Mouse (Mus musculus) C2C12 (cell line): Measurements from ENCODE around the gene Ndufs5. TPM values are rescaled to one million over a fixed set of nuclear protein-coding genes. Genes with fewer than 3 reads are reported as not detected.

Experiments used
- H3K27me3 ChIP-seq: one replicate; pipeline ENCODE4 v1.6.1; 2011; ENCODE audit not compliant: control insufficient read depth, insufficient read depth, insufficient read length
- H3K36me3 ChIP-seq: one replicate; pipeline ENCODE4 v1.6.1; 2011; ENCODE audit not compliant: control insufficient read depth, insufficient read depth
- H3K4me3 ChIP-seq: one replicate; pipeline ENCODE4 v1.5.1; 2011; ENCODE audit warnings: mild to moderate bottlenecking, control low read depth; ENCODE audit not compliant: poor library complexity, insufficient read depth, severe bottlenecking
- H3K79me2 ChIP-seq: one replicate; pipeline ENCODE4 v1.6.1; 2011; ENCODE audit not compliant: control insufficient read depth, insufficient read depth
- H3K79me3 ChIP-seq: one replicate; pipeline ENCODE4 v1.6.1; 2011; ENCODE audit warnings: low read depth, control low read depth
- H3ac ChIP-seq: one replicate; pipeline ENCODE3; 2011; ENCODE audit warnings: low read depth; ENCODE audit not compliant: control insufficient read depth, insufficient read length
- CEBPB ChIP-seq: IDR thresholded peaks from one replicate; pipeline ENCODE4 v1.6.1; 2011; ENCODE audit warnings: low read depth, mild to moderate bottlenecking, control low read depth, moderate library complexity
- CTCF ChIP-seq: IDR thresholded peaks from one replicate; pipeline ENCODE4 v1.5.1; 2011; ENCODE audit not compliant: control insufficient read depth, insufficient read depth, insufficient read length
- FOSL1 ChIP-seq: IDR thresholded peaks from one replicate; pipeline ENCODE4 v1.8.0; 2011; ENCODE audit warnings: mild to moderate bottlenecking, low read length; ENCODE audit not compliant: poor library complexity, insufficient read depth, severe bottlenecking
- MAX ChIP-seq: IDR thresholded peaks from one replicate; pipeline ENCODE4 v1.6.1; 2011; ENCODE audit warnings: mild to moderate bottlenecking, control low read depth
- MYOD1 ChIP-seq: IDR thresholded peaks from one replicate; pipeline ENCODE4 v1.6.1; 2011; ENCODE audit warnings: low read depth; ENCODE audit not compliant: control insufficient read depth, insufficient read length
- MYOG ChIP-seq: IDR thresholded peaks from one replicate; pipeline ENCODE4 v1.6.1; 2011; ENCODE audit not compliant: control insufficient read depth, insufficient read length; ENCODE audit errors: extremely low read depth
- USF1 ChIP-seq: IDR thresholded peaks from one replicate; pipeline ENCODE4 v1.6.1; 2011; ENCODE audit warnings: low read depth, mild to moderate bottlenecking, control low read depth, moderate library complexity
- polyA plus RNA-seq: library from polyadenylated mRNA; unstranded; fragments of >200 nt; fragmentation: generic; extraction: Trizol; gene quantifications from one replicate; pipeline ENCODE4 v1.2.1, GENCODE M21; 2012; ENCODE audit warnings: missing spikeins

Ndufs5 gene
- polyA plus RNA-seq, 1 experiment, result 322 TPM

- H3K36me3 ChIP-seq, result no peaks in the 10 kb centered on the region
- TF ChIP-seq MAX, result no peak
- TF ChIP-seq FOSL1, result no peak
- TF ChIP-seq MYOD1, result no peak
- TF ChIP-seq MYOG, result no peak
- no peak for TF ChIP-seq USF1
- TF ChIP-seq CEBPB, result no peak
- no peak for TF ChIP-seq CTCF
- no peak overlapping the region for H3ac ChIP-seq
- H3K27me3 ChIP-seq, result no peaks in the 10 kb centered on the region
- no peaks in the 10 kb centered on the region for H3K79me3 ChIP-seq
- no peaks in the 10 kb centered on the region for H3K79me2 ChIP-seq
- H3K4me3 ChIP-seq, result no peak overlapping the region
These were observed 40.8 kb downstream of the Ndufs5 start for GRCm38 (mm10) chr4:123677060-123677804.

DNA sequence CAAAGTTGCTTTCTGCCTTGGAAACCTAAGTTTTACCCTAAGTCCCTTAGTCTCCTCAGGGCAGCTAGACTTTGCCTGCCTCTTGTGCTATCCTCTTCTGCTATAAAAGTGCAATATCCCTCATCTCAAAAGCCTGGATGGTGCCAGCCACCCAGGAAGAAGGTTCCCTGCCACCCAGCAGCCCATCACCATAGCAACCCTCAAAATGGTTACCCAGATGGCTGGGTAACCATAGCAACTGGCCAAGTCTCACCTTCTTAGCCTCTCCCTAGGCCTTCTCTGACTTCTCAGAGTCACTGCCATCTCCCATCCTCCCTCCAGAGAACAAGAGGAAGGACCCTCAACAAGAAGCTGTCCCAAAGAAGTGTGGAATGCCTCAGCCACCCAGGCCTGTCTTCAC, 47.4 kb downstream of the Ndufs5 start:
- Histone ChIP-seq H3K79me3 (no peaks in the 10 kb centered on the region), H3K4me3 (no peak overlapping the region), H3K79me2 (no peaks in the 10 kb centered on the region), H3ac (no peak overlapping the region), H3K27me3 (no peaks in the 10 kb centered on the region), H3K36me3 (no peaks in the 10 kb centered on the region)
- no peak for TF ChIP-seq CTCF
- TF ChIP-seq CEBPB, result no peak
- TF ChIP-seq FOSL1, result no peak
- TF ChIP-seq MYOD1, result no peak
- no peak for TF ChIP-seq MAX
- no peak for TF ChIP-seq USF1
- no peak for TF ChIP-seq MYOG

DNA sequence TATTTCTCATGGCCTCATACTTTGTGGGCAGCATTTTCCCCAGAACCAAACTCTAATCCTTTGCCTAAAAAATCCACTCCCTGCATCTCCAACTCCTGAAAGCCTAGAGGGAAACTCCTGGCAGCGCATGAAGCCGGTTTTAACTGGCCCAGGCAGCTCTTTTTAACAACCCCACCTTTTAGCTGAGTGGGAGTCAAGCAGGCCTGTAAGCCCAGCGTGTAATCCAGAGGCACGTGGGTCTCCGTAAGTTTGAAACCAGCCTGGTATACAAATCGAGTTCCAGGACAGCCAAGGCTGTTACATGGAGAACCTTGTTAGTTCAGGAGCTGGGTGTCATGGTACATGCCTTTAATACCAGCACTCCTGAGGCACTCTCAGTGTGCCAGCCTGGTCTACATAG, 48.3 kb downstream of the Ndufs5 start:
- Histone ChIP-seq H3K36me3 (no peaks in the 10 kb centered on the region), H3K4me3 (no peak overlapping the region), H3K27me3 (no peaks in the 10 kb centered on the region), H3ac (no peak overlapping the region), H3K79me3 (peaks cover 4% of the 10 kb centered on the region), H3K79me2 (no peaks in the 10 kb centered on the region)
- TF ChIP-seq USF1 (no peak), MYOD1 (no peak), MAX (no peak), CEBPB (no peak), FOSL1 (no peak), MYOG (no peak), CTCF (no peak)

DNA sequence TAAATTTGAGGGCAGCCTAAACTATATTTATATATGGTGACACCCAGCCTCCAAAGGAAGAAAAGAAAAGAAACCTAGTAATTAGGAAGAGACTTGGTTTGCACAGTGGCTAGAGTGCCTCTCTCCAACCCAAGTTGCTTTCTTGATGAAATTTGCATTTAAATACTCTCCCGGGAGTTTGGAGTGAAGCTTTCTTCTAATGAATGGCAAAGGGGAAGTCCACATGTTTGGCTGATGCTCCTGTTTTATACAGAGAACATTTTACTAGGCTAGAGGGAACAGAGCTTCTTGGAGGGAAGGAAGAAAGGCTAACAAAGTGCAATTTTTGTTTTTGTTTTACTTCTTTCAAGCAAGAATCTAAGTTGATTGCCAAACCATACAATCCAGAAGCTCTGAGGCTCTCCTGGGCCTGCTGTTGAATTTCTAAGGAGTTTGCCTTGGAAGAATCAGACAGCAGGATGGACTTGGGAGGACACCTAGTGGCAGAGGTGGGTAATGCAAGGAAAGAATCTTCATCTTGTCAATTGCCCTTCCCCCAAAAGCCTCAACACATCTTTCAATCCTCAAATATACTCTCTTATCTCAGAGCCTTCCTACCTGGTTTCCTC, 50.6 kb downstream of the Ndufs5 start:
- peaks cover 11% of the 10 kb centered on the region for H3K79me3 ChIP-seq
- H3ac ChIP-seq, result no peak overlapping the region
- H3K27me3 ChIP-seq, result no peaks in the 10 kb centered on the region
- TF ChIP-seq CTCF (peak; percentile 40), MYOD1 (no peak)
- H3K36me3 ChIP-seq, result no peaks in the 10 kb centered on the region
- peaks cover 21% of the 10 kb centered on the region for H3K79me2 ChIP-seq
- H3K4me3 ChIP-seq, result no peak overlapping the region

GRCm38 (mm10) chr4:123666517-123666916, 51.5 kb downstream of the Ndufs5 start:
- no peaks in the 10 kb centered on the region for H3K36me3 ChIP-seq
- no peak overlapping the region for H3ac ChIP-seq
- peaks cover 13% of the 10 kb centered on the region for H3K79me3 ChIP-seq
- no peaks in the 10 kb centered on the region for H3K27me3 ChIP-seq
- peaks cover 30% of the 10 kb centered on the region for H3K79me2 ChIP-seq
- H3K4me3 ChIP-seq, result no peak overlapping the region
- TF ChIP-seq CEBPB, result no peak
- TF ChIP-seq FOSL1, result no peak
- TF ChIP-seq CTCF, result no peak
- no peak for TF ChIP-seq USF1
- TF ChIP-seq MYOG, result no peak
- TF ChIP-seq MAX, result no peak
- TF ChIP-seq MYOD1, result no peak

GRCm38 (mm10) chr4:123665681-123666278, 52.2 kb downstream of the Ndufs5 start:
- TF ChIP-seq MYOG (no peak), MYOD1 (no peak), USF1 (no peak), CEBPB (no peak), CTCF (no peak), FOSL1 (no peak), MAX (no peak)
- Histone ChIP-seq H3K79me3 (peaks cover 16% of the 10 kb centered on the region), H3ac (no peak overlapping the region), H3K36me3 (no peaks in the 10 kb centered on the region), H3K79me2 (peaks cover 37% of the 10 kb centered on the region), H3K4me3 (no peak overlapping the region), H3K27me3 (no peaks in the 10 kb centered on the region)
